Mouse (Mus musculus) myocyte (in vitro differentiated cells): ENCODE measurements at regions not wholly inside any gene's neighbourhood (a gene's known extent, or its start where the extent isn't known, plus 50 kb on each side); places are given as distances from the start of the nearest gene placed in this dataset.

Source experiments
- MAX ChIP-seq: IDR thresholded peaks from one replicate; pipeline ENCODE4 v1.6.1; 2011; ENCODE audit warnings: low read depth, mild to moderate bottlenecking, control low read depth
- MYOD1 ChIP-seq, 3 experiments: IDR thresholded peaks; one replicate each; pipeline ENCODE4 v1.6.1; 2011; ENCODE audit warnings: control low read depth in 2 of 3, low read depth in 2 of 3, mild to moderate bottlenecking in 2 of 3, moderate library complexity in 1 of 3; ENCODE audit not compliant: insufficient read length in 2 of 3, control insufficient read depth in 1 of 3
- MYOG ChIP-seq, 3 experiments: IDR thresholded peaks; one replicate each; pipeline ENCODE4 v1.6.1; 2011; ENCODE audit warnings: control low read depth in 2 of 3, low read depth in 2 of 3, mild to moderate bottlenecking in 2 of 3; ENCODE audit not compliant: insufficient read length in 2 of 3, control insufficient read depth in 1 of 3, insufficient read depth in 1 of 3
- POLR2A ChIP-seq: IDR thresholded peaks from one replicate; pipeline ENCODE4 v1.6.1; 2011; ENCODE audit warnings: low read depth, mild to moderate bottlenecking, control low read depth, moderate library complexity; ENCODE audit not compliant: insufficient read length
- POLR2AphosphoS2 ChIP-seq: IDR thresholded peaks from one replicate; pipeline ENCODE4 v1.6.1; 2011; ENCODE audit warnings: low read depth, control low read depth; ENCODE audit not compliant: insufficient read length
- SRF ChIP-seq: IDR thresholded peaks from one replicate; pipeline ENCODE4 v1.6.1; 2011; ENCODE audit warnings: low read depth; ENCODE audit not compliant: control insufficient read depth, insufficient read length
- USF1 ChIP-seq: IDR thresholded peaks from one replicate; pipeline ENCODE4 v1.6.1; 2011; ENCODE audit warnings: low read depth, mild to moderate bottlenecking, control low read depth, moderate library complexity

- TF ChIP-seq POLR2A (no peak), MAX (no peak), MYOD1 (IDR thresholded peaks at IDR 0.05; ENCODE audit: control insufficient read depth in 1 of 3, insufficient read length in 2 of 3, low read depth in 2 of 3) (no peak), SRF (no peak), POLR2AphosphoS2 (no peak), USF1 (no peak), MYOG (IDR thresholded peaks at IDR 0.05; ENCODE audit: control insufficient read depth in 1 of 3, insufficient read depth in 1 of 3, insufficient read length in 2 of 3, low read depth in 2 of 3) (no peak)
These were observed 59.2 kb upstream of the Smarca2 start for GRCm38 (mm10) chr19:26545671-26546070.
